Mouse (Mus musculus) MEL (cell line): ENCODE measurements around the gene Fam199x. TPM values are rescaled to one million over a fixed set of nuclear protein-coding genes. Genes with fewer than 3 reads are reported as not detected.

ENCODE experiments used
- DNase-seq: peaks from one replicate; pipeline ENCODE4 v3.0.0; 2011; ENCODE audit warnings: low read depth, low spot score
- H3K27ac ChIP-seq: 2 replicates; pipeline ENCODE4 v1.5.1; 2012; ENCODE audit warnings: low read depth, mild to moderate bottlenecking, control low read depth, low read length, moderate library complexity; ENCODE audit not compliant: control insufficient read depth
- H3K27me3 ChIP-seq, 2 experiments: fragments of 150-350 bp in 1 of 2; sonication (generic) in 1 of 2; 2 replicates each; pipeline ENCODE4 v1.6.1; 2012; ENCODE audit warnings: low read length in 2 of 2, mild to moderate bottlenecking in 2 of 2, improper control_type of control experiment in 1 of 2, moderate library complexity in 1 of 2; ENCODE audit not compliant: insufficient read depth in 2 of 2, control insufficient read depth in 1 of 2
- H3K36me3 ChIP-seq, 2 experiments: 2 replicates each; pipeline ENCODE4 v1.6.1; 2012 to 2014; ENCODE audit warnings: low read length in 2 of 2, improper control_type of control experiment in 1 of 2, inconsistent platforms in 1 of 2, mild to moderate bottlenecking in 1 of 2; ENCODE audit not compliant: insufficient read depth in 2 of 2, control insufficient read depth in 1 of 2
- H3K4me1 ChIP-seq, 2 experiments: fragments of 150-350 bp in 1 of 2; sonication (generic) in 1 of 2; 2 replicates each; pipeline ENCODE4 v1.6.1; 2012; ENCODE audit warnings: low read length in 2 of 2, improper control_type of control experiment in 1 of 2, mild to moderate bottlenecking in 1 of 2; ENCODE audit not compliant: insufficient read depth in 2 of 2, control insufficient read depth in 1 of 2
- H3K4me3 ChIP-seq, 2 experiments: fragments of 150-350 bp in 1 of 2; sonication (generic) in 1 of 2; 2 replicates each; pipeline ENCODE4 v1.5.1; 2012; ENCODE audit warnings: low read depth in 2 of 2, low read length in 2 of 2, mild to moderate bottlenecking in 2 of 2, moderate library complexity in 2 of 2, control low read depth in 1 of 2, improper control_type of control experiment in 1 of 2; ENCODE audit not compliant: control insufficient read depth in 1 of 2, insufficient read depth in 1 of 2
- H3K79me2 ChIP-seq: 2 replicates; pipeline ENCODE4 v1.6.1; 2012; ENCODE audit warnings: mild to moderate bottlenecking, low read length, moderate library complexity; ENCODE audit not compliant: control insufficient read depth, poor library complexity, insufficient read depth
- H3K9ac ChIP-seq: 2 replicates; pipeline ENCODE4 v1.6.1; 2012; ENCODE audit warnings: low read depth, mild to moderate bottlenecking, control low read depth, low read length, moderate library complexity; ENCODE audit not compliant: control insufficient read depth, poor library complexity, severe bottlenecking
- H3K9me3 ChIP-seq: fragments of 150-350 bp; sonication (generic); replicated peaks from 2 replicates; pipeline ENCODE4 v1.6.1; 2012; ENCODE audit warnings: mild to moderate bottlenecking, low read length, improper control_type of control experiment, moderate library complexity; ENCODE audit not compliant: insufficient read depth
- E2F4 ChIP-seq: IDR thresholded peaks from 2 replicates; pipeline ENCODE4 v1.6.1; 2011; ENCODE audit warnings: low read depth, low read length, improper control_type of control experiment, borderline replicate concordance
- JUND ChIP-seq: IDR thresholded peaks from 2 replicates; pipeline ENCODE4 v1.6.1; 2011; ENCODE audit warnings: low read depth, mild to moderate bottlenecking, improper control_type of control experiment, low read length
- MAFK ChIP-seq: IDR thresholded peaks from 2 replicates; pipeline ENCODE4 v1.6.1; 2011; ENCODE audit warnings: low read depth, mild to moderate bottlenecking, low read length, improper control_type of control experiment, borderline replicate concordance
- MAX ChIP-seq: IDR thresholded peaks from 2 replicates; pipeline ENCODE4 v1.6.1; 2011; ENCODE audit warnings: low read length, improper control_type of control experiment
- MEF2A ChIP-seq: IDR thresholded peaks from 2 replicates; pipeline ENCODE4 v1.6.1; 2014; ENCODE audit warnings: low read depth, mild to moderate bottlenecking, inconsistent platforms, low read length, improper control_type of control experiment; ENCODE audit not compliant: poor library complexity, insufficient replicate concordance, severe bottlenecking; ENCODE audit errors: extremely low read depth
- NRF1 ChIP-seq: IDR thresholded peaks from 2 replicates; pipeline ENCODE4 v1.6.1; 2014; ENCODE audit warnings: low read depth, mild to moderate bottlenecking, inconsistent platforms, low read length, improper control_type of control experiment, moderate library complexity; ENCODE audit not compliant: poor library complexity, insufficient read depth, severe bottlenecking
- POLR2A ChIP-seq, 2 experiments: IDR thresholded peaks; 2 replicates each; pipeline ENCODE4 v1.6.1; 2011 to 2012; ENCODE audit warnings: low read length in 2 of 2, mild to moderate bottlenecking in 2 of 2, control low read depth in 1 of 2, improper control_type of control experiment in 1 of 2, low read depth in 1 of 2, moderate library complexity in 1 of 2; ENCODE audit not compliant: control insufficient read depth in 1 of 2, insufficient read depth in 1 of 2, poor library complexity in 1 of 2
- SIN3A ChIP-seq: IDR thresholded peaks from 2 replicates; pipeline ENCODE4 v1.6.1; 2012; ENCODE audit warnings: low read length, improper control_type of control experiment, inconsistent platforms
- SMC3 ChIP-seq: IDR thresholded peaks from 2 replicates; pipeline ENCODE4 v1.6.1; 2011; ENCODE audit warnings: low read depth, low read length, improper control_type of control experiment
- TAL1 ChIP-seq: IDR thresholded peaks from 2 replicates; pipeline ENCODE4 v1.6.1; 2012; ENCODE audit warnings: mild to moderate bottlenecking, inconsistent platforms, low read length, moderate library complexity, mixed read lengths
- ZMIZ1 ChIP-seq: IDR thresholded peaks from 2 replicates; pipeline ENCODE4 v1.6.1; 2012; ENCODE audit warnings: low read depth, mild to moderate bottlenecking, inconsistent platforms, low read length, improper control_type of control experiment, moderate library complexity
- polyA plus RNA-seq, 2 experiments: library from polyadenylated mRNA; stranded (reverse) in 1 of 2; unstranded in 1 of 2; fragments of >175 nt in 1 of 2; fragments of >200 nt in 1 of 2; gene quantifications; 2 replicates each; pipeline versions ENCODE4 v1.2.1 to v1.2.4; 2012; ENCODE audit warnings: low replicate concordance in 2 of 2, low read depth in 1 of 2; ENCODE audit not compliant: insufficient read length in 2 of 2, insufficient read depth in 1 of 2, missing spikeins in 1 of 2
- total RNA-seq: library from RNA; depleted of rRNA; stranded (reverse); fragments of 300-350 nt; gene quantifications from 2 replicates; pipeline ENCODE4 v1.2.3, GENCODE M21; 2012

The Fam199x gene
- total and polyA plus RNA-seq, 3 experiments = 5.9 to 10.4 TPM; not detected in 1

DNA sequence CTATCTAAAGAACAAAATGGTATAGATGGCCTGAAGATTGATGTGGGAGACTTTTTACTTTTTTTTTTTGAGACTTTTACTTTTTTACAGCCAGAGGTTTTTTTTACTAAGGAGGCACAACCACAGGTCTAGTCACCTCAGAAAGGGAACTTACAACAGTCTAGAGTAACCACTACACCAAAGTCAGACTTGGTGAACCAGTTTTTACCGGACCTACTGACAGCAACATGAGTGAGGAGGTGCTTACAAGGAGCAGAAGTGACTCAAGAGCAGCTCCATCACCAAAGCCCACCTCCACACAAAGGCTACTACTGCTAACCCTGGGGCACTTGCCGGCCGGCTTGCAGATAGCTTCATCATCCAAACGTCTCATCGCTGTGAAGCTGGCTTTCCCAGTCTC lies 17.7 kb upstream of the Fam199x start:
- peaks cover 3 to 4% of the 10 kb centered on the region in 2 experiments; a peak in 2 of 4 replicates for H3K36me3 ChIP-seq
- H3K4me1 ChIP-seq = no peaks in the 10 kb centered on the region
- H3K9me3 ChIP-seq = no peaks in the 10 kb centered on the region
- no peak overlapping the region for H3K4me3 ChIP-seq
- no peaks in the 10 kb centered on the region for H3K27me3 ChIP-seq
- peaks cover 18% of the 10 kb centered on the region for H3K79me2 ChIP-seq
- no peak overlapping the region for H3K9ac ChIP-seq
- no peak for DNase-seq
- TF ChIP-seq ZMIZ1 (no peak), E2F4 (no peak), POLR2A (IDR thresholded peaks at IDR 0.05; ENCODE audit: control insufficient read depth in 1 of 2, insufficient read depth in 1 of 2, low read depth in 1 of 2, low read length in 2 of 2, poor library complexity in 1 of 2) (no peak)
- no peak overlapping the region for H3K27ac ChIP-seq

DNA sequence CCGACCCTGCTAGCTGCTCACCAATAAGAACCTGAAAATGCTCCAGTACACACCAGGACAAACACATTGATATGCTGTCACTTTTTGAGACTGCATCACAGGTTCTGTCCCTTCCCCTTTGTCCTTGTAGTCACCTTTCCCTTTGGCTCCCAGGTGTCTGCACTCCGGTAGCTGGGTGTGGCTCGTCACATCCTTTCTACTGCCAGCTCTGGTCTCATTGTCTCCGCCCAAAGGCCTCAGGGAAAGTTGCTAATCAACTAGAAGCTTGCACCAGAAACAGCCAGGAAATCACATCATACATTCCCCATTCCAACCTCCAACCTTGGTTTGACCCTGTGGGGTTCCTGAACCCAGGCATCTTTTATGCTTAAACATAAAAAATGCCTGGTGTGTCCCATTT lies 15.1 kb upstream of the Fam199x start:
- TF ChIP-seq TAL1 (no peak), E2F4 (no peak), MAX (no peak), JUND (no peak), SMC3 (no peak), NRF1 (no peak), MEF2A (no peak), SIN3A (no peak)
- Histone ChIP-seq H3K4me1 (peaks cover 0 to 9% of the 10 kb centered on the region in 2 experiments; a peak in 3 of 4 replicates), H3K4me3 (no peak overlapping the region), H3K36me3 (peaks cover 2 to 14% of the 10 kb centered on the region in 2 experiments; a peak in 3 of 4 replicates), H3K27ac (no peak overlapping the region), H3K79me2 (peaks cover 29% of the 10 kb centered on the region), H3K9me3 (no peaks in the 10 kb centered on the region), H3K9ac (no peak overlapping the region), H3K27me3 (no peaks in the 10 kb centered on the region)
- DNase-seq = no peak

DNA sequence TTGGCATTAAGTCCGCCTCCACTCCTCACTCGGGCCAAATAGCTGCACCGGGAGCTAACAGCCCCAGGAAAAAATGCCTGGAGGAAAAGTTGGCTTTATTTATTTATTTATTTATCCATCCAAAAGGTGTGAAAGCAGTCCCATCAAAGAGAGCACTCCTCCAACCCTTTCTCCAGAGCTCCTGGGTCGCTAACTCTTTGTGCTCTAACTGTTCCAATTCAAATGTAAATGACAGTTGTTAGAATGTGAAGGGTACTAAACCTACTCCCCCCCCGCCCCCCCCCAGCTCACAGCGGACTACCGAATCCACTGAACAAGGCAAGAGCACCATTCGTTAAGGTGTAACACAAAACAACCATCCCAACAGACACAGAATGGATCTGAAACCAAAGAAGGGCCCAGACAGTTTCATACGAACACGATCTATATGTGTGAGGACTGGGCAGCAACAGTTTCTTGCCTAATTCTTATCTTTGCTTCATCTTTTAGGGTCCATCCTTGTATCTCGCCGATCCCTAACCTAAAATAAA lies 11.9 kb upstream of the Fam199x start:
- no peaks in the 10 kb centered on the region for H3K9me3 ChIP-seq
- H3K4me1 ChIP-seq = peaks cover 0 to 9% of the 10 kb centered on the region in 2 experiments; a peak in 3 of 4 replicates
- peak overlapping the region; percentile 81 for H3K9ac ChIP-seq
- H3K4me3 ChIP-seq = peak overlapping the region; percentile 84 to 99
- no peak overlapping the region; the same call in 1 of the 2 replicates for H3K27ac ChIP-seq
- H3K79me2 ChIP-seq = peaks cover 29% of the 10 kb centered on the region
- TF ChIP-seq ZMIZ1 (0 out of 2 replicates have a peak, but pooled peaks have one; percentile 1), MAFK (no peak)
- no peaks in the 10 kb centered on the region for H3K27me3 ChIP-seq
- peaks cover 0 to 14% of the 10 kb centered on the region in 2 experiments; a peak in 2 of 4 replicates for H3K36me3 ChIP-seq
- DNase-seq = no peak
